Mouse (Mus musculus) liver, adult 2 months (tissue): ENCODE results near the gene Msrb3.

Source experiments
- CTCF ChIP-seq: fragments of 200-500 bp; IDR thresholded peaks from 2 replicates; pipeline ENCODE4 v1.5.1; 2011; ENCODE audit warnings: low read depth, low read length, control low read depth
- POLR2A ChIP-seq: fragments of 200-500 bp; IDR thresholded peaks from 2 replicates; pipeline ENCODE4 v1.6.1; 2011; ENCODE audit warnings: low read length, control low read depth; ENCODE audit not compliant: insufficient read depth; ENCODE audit errors: extremely low read depth

GRCm38 (mm10) chr10:120920604-120921003 lies 21.7 kb upstream of the Msrb3 start:
- TF ChIP-seq CTCF, result no peak
- no peak for TF ChIP-seq POLR2A
